Mouse (Mus musculus) intestine, embryonic 14.5 days (tissue): ENCODE results near the gene Ankrd2. TPM values are rescaled to one million over a fixed set of nuclear protein-coding genes. Genes with fewer than 3 reads are reported as not detected.

Source experiments
- ATAC-seq: fragments of 200-750 bp; cut with Nextera tagmentation; replicated peaks from 2 replicates; pipeline ENCODE4 v1.8.0; 2017; ENCODE audit warnings: low read depth, moderate number of reproducible peaks, moderate TSS enrichment, moderate library complexity; ENCODE audit not compliant: low FRiP score, low TSS enrichment
- DNase-seq: peaks from one replicate; pipeline ENCODE4 v3.0.0-alpha.2; 2018; ENCODE audit warnings: low spot score
- H3K27ac ChIP-seq: fragments of 300-500 bp; sonication (generic); 2 replicates; pipeline ENCODE4 v1.5.1; 2014; ENCODE audit warnings: low read depth, mild to moderate bottlenecking, control low read depth
- H3K27me3 ChIP-seq: fragments of 300-500 bp; sonication (generic); replicated peaks from 2 replicates; pipeline ENCODE4 v1.6.1; 2014; ENCODE audit warnings: low read length, control low read depth; ENCODE audit not compliant: control insufficient read depth, insufficient read depth
- H3K36me3 ChIP-seq: fragments of 300-500 bp; sonication (generic); 2 replicates; pipeline ENCODE4 v1.6.1; 2014; ENCODE audit warnings: low read length, control low read depth; ENCODE audit not compliant: control insufficient read depth, insufficient read depth
- H3K4me1 ChIP-seq: fragments of 300-500 bp; sonication (generic); replicated peaks from 2 replicates; pipeline ENCODE4 v1.6.1; 2014; ENCODE audit warnings: low read length, control low read depth, mixed read lengths; ENCODE audit not compliant: control insufficient read depth, insufficient read depth
- H3K4me2 ChIP-seq: fragments of 300-500 bp; sonication (generic); 2 replicates; pipeline ENCODE4 v1.6.1; 2014; ENCODE audit warnings: low read length
- H3K4me3 ChIP-seq: fragments of 300-500 bp; sonication (generic); 2 replicates; pipeline ENCODE4 v1.5.1; 2014; ENCODE audit warnings: low read depth, low read length, control low read depth, mixed read lengths
- H3K9ac ChIP-seq: fragments of 300-500 bp; sonication (generic); 2 replicates; pipeline ENCODE4 v1.6.1; 2014; ENCODE audit warnings: mild to moderate bottlenecking, low read length
- H3K9me3 ChIP-seq: fragments of 300-500 bp; sonication (generic); 2 replicates; pipeline ENCODE4 v1.6.1; 2016; ENCODE audit warnings: low read length, control low read depth; ENCODE audit not compliant: control insufficient read depth
- WGBS: fragments of 180-500 bp; shearing (Covaris S2); extraction: QIAGEN DNeasy Blood & Tissue Kit; methylation state at CpG from one replicate; pipeline ENCODE4 v1.1.7; 2014; 5-methylcytosine and 5-hydroxymethylcytosine counted together
- polyA plus RNA-seq: library from polyadenylated mRNA; unstranded; fragments of >200 nt; fragmentation: Nextera tagmentation; extraction: Ambion mirVana; gene quantifications from 2 replicates; pipeline ENCODE4 v1.2.1, GENCODE M21; 2014

Ankrd2 gene
- polyA plus RNA-seq, 1 experiment from 2014 or later = 0.27 TPM

DNA sequence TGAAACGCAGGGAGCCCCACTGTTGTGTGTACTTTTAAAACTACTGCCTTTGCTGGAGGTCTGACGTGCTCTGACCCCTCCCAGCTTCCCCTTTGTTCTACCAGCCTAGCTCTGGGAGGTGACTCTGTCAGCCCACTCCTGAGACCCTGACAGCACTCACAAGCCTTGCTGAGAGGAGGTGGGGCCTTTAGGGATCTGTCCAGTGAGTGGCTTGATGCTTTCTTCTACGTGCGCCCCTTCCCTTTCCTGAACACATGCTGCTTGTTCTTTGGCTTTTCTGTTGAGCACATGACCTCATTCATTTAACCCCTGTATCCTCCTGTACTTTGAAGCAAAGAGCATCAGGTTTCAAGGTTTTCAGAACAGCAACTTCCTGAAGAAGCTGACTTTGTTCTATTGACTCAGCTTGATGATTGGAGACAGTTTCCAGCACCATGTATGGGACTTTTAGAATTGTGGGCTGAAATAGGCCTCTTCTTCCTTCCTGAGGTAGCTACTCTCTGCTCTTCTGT, 16.7 kb upstream of the Ankrd2 start:
- no peak for ATAC-seq
- Histone ChIP-seq H3K27me3 (no peaks in the 10 kb centered on the region), H3K4me1 (peaks cover 3% of the 10 kb centered on the region; the same call in 1 of the 2 replicates), H3K9me3 (no peaks in the 10 kb centered on the region), H3K27ac (peak overlapping the region; percentile 44; the same call in 1 of the 2 replicates), H3K9ac (no peak overlapping the region), H3K36me3 (no peaks in the 10 kb centered on the region), H3K4me2 (no peak overlapping the region), H3K4me3 (no peak overlapping the region)
- DNase-seq = no peak
- 47% methylated on average over 4 of the region's 4 CpGs for WGBS

DNA sequence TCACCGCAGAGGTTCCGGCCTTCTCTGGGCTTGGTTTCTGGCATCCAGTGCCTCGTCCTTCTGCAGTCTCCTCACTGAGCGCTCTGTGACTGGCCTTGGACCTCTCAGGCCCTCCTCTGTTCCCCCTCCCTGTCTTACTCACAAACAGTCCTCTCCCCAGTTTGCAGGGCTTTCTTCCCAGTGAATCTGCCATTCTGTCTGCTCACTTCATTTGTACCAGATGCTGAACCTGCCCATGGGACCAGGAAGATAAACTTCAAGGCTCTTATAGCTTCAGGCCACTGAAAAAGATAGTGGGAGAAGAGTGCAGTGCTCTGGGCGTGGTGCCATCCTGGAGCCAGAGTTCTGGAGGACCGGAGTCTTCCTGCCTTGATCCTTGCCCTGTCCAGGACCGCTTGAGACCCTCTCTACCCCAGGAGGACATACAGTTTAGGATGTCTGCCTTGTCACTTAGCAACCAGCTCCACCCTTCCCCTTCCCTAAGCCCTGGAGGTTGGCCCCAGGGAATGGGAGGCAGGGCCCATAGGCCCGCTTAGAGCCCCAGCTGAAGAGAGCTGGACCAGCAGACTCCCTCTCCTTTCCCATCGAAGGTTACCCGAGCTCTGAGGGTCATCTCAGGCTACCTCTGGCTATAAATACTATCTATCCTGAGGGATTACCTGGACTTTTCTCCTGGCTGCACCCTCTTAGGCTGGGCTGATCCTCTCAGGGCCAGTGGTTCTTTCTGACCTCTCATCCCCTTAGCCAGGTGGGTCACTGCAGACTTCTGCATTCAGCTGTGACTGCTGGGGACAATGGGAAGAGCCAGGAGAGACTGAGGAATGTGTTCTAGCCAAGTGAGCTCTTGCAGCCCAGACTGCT, 13.9 kb upstream of the Ankrd2 start:
- Histone ChIP-seq H3K4me3 (no peak overlapping the region), H3K27me3 (no peaks in the 10 kb centered on the region), H3K27ac (no peak overlapping the region), H3K9ac (no peak overlapping the region), H3K9me3 (no peaks in the 10 kb centered on the region), H3K36me3 (no peaks in the 10 kb centered on the region), H3K4me2 (no peak overlapping the region), H3K4me1 (peaks cover 3% of the 10 kb centered on the region; the same call in 1 of the 2 replicates)
- ATAC-seq = no peak
- no peak for DNase-seq
- WGBS = 80% methylated on average over 10 of the region's 10 CpGs

DNA sequence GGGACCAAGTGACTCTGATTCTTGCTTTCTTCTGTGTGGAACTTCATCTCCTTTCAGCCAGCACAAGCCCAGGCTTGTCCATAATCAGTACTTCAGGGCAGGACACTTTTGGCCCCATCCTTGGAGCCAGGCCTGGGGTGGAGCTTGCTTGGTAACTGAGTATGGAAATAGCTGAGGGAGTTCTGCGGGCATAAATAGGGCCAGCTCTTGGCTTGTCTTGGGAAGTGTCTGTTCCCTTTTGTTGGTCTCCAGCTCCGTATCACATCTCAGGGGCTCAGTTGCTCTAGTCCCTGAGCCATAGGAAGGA, 13.3 kb upstream of the Ankrd2 start:
- no peaks in the 10 kb centered on the region for H3K9me3 ChIP-seq
- H3K4me3 ChIP-seq = no peak overlapping the region
- H3K4me2 ChIP-seq = no peak overlapping the region
- H3K4me1 ChIP-seq = 0 out of 2 replicates have a peak, but pooled peaks cover under 1% of the 10 kb centered on the region
- DNase-seq (no peak), ATAC-seq (no peak)
- H3K27me3 ChIP-seq = no peaks in the 10 kb centered on the region
- H3K36me3 ChIP-seq = no peaks in the 10 kb centered on the region
- H3K27ac ChIP-seq = no peak overlapping the region
- WGBS = 75% methylated on average over 2 of the region's 2 CpGs
- no peak overlapping the region for H3K9ac ChIP-seq

DNA sequence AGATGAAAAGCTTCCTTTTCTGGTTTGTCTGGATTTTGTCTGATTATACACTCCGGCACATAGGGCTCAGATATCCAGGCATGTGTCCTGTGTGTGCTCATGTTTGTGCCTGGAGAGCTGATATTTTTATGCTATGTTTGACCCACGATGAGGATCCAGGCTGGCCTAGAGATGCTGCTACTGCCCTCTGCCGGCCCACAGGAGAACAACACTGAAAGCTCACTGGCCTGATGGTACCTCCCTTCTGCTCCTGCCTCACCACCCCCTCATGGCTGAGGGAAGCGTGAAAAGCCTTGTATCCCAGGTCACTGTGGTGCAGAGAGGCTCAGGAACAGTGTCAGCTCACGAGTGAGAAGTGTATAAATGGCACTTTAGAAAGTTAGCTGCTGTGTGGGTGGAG, 9.6 kb upstream of the Ankrd2 start:
- Histone ChIP-seq H3K9me3 (no peaks in the 10 kb centered on the region), H3K27me3 (no peaks in the 10 kb centered on the region), H3K9ac (no peak overlapping the region), H3K4me1 (no peaks in the 10 kb centered on the region), H3K36me3 (no peaks in the 10 kb centered on the region), H3K4me3 (no peak overlapping the region), H3K4me2 (no peak overlapping the region), H3K27ac (no peak overlapping the region)
- WGBS = under 1% methylated on average over 5 of the region's 5 CpGs
- peak; percentile 68; the same call in 1 of the 2 replicates for ATAC-seq
- peak; percentile 90 for DNase-seq

DNA sequence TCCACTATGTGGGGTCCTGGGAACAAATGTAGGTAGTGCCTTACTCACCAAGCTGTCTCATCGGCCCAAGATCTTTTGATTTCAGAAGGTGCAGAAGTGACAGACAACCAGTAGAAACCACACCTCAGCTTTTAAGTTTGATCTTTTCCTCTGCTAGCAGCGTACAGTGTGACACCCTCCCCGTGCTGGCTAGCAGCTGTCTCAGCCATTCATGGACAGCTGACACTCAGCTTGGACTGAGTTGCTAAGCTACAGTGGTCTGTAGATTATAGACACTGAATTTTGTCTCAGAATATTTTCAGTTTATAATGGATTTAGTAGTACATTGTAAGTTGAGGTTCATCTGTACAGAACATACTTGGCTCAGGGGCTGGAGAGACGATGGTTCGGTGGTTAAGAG, 4.7 kb upstream of the Ankrd2 start:
- 84% methylated on average over 5 of the region's 5 CpGs for WGBS
- no peak overlapping the region for H3K9ac ChIP-seq
- H3K27me3 ChIP-seq = no peaks in the 10 kb centered on the region
- no peaks in the 10 kb centered on the region; the same call in 1 of the 2 replicates for H3K36me3 ChIP-seq
- H3K9me3 ChIP-seq = no peaks in the 10 kb centered on the region
- H3K4me1 ChIP-seq = 0 out of 2 replicates have a peak, but pooled peaks cover 4% of the 10 kb centered on the region
- H3K4me2 ChIP-seq = no peak overlapping the region
- no peak overlapping the region for H3K4me3 ChIP-seq
- DNase-seq (no peak), ATAC-seq (no peak)
- H3K27ac ChIP-seq = no peak overlapping the region

DNA sequence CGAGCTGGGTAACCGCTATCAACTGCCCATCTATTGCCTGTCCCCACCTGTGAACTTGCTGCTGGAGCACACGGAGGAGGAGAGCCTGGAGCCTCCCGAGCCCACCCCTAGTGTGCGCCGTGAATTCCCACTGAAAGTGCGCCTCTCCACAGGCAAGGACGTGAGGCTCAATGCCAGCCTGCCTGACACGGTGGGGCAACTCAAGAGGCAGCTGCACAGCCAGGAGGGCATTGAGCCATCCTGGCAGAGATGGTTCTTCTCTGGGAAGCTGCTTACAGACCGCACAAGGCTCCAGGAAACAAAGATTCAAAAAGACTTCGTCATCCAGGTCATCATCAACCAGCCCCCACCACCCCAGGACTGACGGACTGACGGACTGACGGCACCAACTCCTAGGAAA, 2.2 kb upstream of the Ankrd2 start:
- H3K4me1 ChIP-seq = 0 out of 2 replicates have a peak, but pooled peaks cover 4% of the 10 kb centered on the region

DNA sequence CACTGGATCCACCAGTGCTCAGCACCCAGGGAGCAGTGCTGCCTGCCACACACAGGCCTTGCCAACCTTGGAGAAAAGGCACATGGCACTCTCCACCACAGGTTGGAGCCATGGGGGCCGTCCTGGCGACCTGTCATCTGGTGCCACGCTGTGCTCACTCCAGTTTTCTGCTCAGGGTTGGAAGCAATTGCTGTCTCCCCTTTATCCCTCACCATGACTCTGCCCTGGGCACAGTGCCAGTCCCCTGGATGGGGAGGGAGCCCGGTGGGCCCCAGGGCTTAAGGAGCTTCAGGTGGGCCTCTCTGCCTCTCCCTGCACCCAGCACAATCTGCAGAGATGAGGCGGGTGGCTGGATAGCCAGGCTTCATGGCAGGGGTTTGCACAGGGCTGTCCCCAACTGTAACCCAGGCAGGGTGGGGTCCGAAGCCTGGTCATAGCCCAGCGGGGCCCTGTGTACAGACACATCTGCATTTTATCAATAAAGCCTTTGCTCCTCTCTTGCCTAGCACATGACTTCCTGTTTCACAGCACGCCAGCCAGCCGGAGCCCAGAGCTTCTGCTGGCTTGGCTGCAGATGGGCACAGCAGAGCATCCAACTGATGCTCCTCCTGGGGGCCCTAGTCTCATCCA, 1.5 kb upstream of the Ankrd2 start:
- Histone ChIP-seq H3K36me3 (no peaks in the 10 kb centered on the region; the same call in 1 of the 2 replicates), H3K4me3 (no peak overlapping the region), H3K4me1 (0 out of 2 replicates have a peak, but pooled peaks cover 4% of the 10 kb centered on the region), H3K9ac (no peak overlapping the region), H3K27me3 (no peaks in the 10 kb centered on the region), H3K27ac (no peak overlapping the region), H3K9me3 (no peaks in the 10 kb centered on the region), H3K4me2 (no peak overlapping the region)
- ATAC-seq = peak; percentile 24; the same call in 1 of the 2 replicates
- no peak for DNase-seq
- whole genome bisulfite sequencing = 67% methylated on average over 9 of the region's 9 CpGs

More for the DNA sequence above, 2.2 kb upstream of the Ankrd2 start:
- no peak for ATAC-seq
- Histone ChIP-seq H3K36me3 (no peaks in the 10 kb centered on the region; the same call in 1 of the 2 replicates), H3K9me3 (no peaks in the 10 kb centered on the region), H3K9ac (no peak overlapping the region), H3K4me2 (no peak overlapping the region), H3K27me3 (no peaks in the 10 kb centered on the region), H3K27ac (no peak overlapping the region), H3K4me3 (no peak overlapping the region)
- 85% methylated on average over 14 of the region's 14 CpGs for WGBS
- DNase-seq = no peak

DNA sequence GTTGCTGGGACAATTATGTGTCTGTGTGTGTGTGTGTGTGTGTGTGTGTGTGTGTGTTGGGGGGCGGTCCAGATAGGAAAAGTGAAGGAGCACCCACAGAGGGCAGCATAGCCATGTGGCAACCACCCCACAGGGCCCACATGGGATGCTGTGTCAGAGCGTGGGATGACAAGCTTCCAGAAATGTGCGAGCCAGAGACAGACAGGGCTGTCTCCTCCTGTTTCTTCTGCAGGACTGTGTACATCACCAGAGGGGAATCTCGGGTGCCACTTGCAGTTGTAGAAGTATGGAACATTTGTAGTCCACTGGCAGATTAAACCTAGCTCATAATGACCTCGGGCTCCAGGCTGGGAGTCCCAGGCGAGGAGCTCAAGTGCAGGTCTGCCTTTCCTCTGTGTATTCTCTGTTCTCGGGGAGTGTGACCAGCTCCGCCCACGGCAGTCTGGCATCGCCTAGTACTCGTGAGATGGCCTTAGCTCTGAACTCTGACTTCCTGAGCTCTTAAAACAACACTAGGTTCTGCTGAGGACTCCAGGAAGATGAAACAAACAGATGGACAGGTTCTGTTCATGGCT, 832 bp upstream of the Ankrd2 start:
- no peak overlapping the region for H3K4me2 ChIP-seq
- H3K4me1 ChIP-seq = 0 out of 2 replicates have a peak, but pooled peaks cover 4% of the 10 kb centered on the region
- no peak overlapping the region for H3K27ac ChIP-seq
- H3K9me3 ChIP-seq = no peaks in the 10 kb centered on the region
- H3K4me3 ChIP-seq = no peak overlapping the region
- H3K27me3 ChIP-seq = no peaks in the 10 kb centered on the region
- 53% methylated on average over 11 of the region's 11 CpGs for WGBS
- H3K36me3 ChIP-seq = no peaks in the 10 kb centered on the region; the same call in 1 of the 2 replicates
- ATAC-seq = no peak
- no peak overlapping the region for H3K9ac ChIP-seq
- DNase-seq = peak; percentile 63
